ENCODE assay signal across 10 mouse cellular contexts in the genomic region with DNA sequence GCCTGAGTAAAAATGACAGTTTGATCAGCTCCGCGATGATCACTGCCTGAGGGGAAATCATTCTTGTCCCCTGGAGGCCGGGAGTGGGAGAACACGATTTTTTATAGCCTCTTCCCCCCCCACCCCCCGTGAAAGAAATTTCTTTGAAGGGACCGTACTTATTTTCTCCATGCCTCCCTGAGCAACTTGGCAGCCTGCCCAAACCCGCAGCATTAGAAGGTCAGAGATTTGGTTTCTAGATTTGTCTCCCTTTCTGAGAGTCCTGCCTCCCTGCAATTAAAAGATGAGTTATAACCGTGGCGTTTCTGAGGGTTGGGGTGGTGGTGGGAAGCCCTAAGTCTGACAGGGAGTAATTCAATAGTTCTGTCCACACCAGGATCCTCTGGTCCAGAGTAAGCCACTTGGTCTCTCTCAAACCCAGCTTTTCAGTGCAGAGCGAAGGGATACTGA. TPM values are rescaled to one million over a fixed set of nuclear protein-coding genes. Genes with fewer than 3 reads are reported as not detected.
DNase-seq lines count a peak whose midpoint lies in the region; ATAC-seq and TF ChIP-seq lines count a peak whose summit lies in the region.
"Had no signal": no experiment of that assay in that cellular context is flagged by ENCODE, and none has a peak within 500 bp of the region (broad histone marks: within the 10 kb centered on the region; RNA-seq: fewer than 3 reads in every experiment).

No protein-coding gene starts in this region.

- no peak overlapping the region for H3K4me2 ChIP-seq in intestine, embryonic 15.5 days (replicated peaks)
- 0 out of 2 replicates have a peak overlapping the region, but pooled peaks have one; percentile 1 for H3K4me2 ChIP-seq in midbrain, embryonic 13.5 days (replicated peaks)

- no peak for ATAC-seq in cerebellum, adult (ENCODE audit: insufficient number of reproducible peaks, low FRiP score, low TSS enrichment)
- peak; percentile 25; the same call in 1 of the 2 replicates for ATAC-seq in intestine, embryonic 15.5 days
- peak; percentile 66; the same call in 1 of the 2 replicates for ATAC-seq in midbrain, embryonic 13.5 days

- no peak for TF ChIP-seq CTCF in cerebellum, adult 2 months (IDR thresholded peaks at IDR 0.05; ENCODE audit: borderline replicate concordance, insufficient read depth, low read depth, low read length)

- TF ChIP-seq POLR2A in cerebellum, adult 2 months (IDR thresholded peaks at IDR 0.05; ENCODE audit: borderline replicate concordance, insufficient read depth, low read length): no peak

- no peak overlapping the region for H3K27ac ChIP-seq in cerebellum, adult 2 months (ENCODE audit: insufficient read depth, low read length)
- H3K27ac ChIP-seq in intestine, embryonic 15.5 days: no peak overlapping the region
- no peak overlapping the region for H3K27ac ChIP-seq in midbrain, embryonic 13.5 days
- H3K27ac ChIP-seq: macrophage had no signal

- no peaks in the 10 kb centered on the region for H3K4me1 ChIP-seq in cerebellum, adult 2 months (ENCODE audit: control insufficient read depth, insufficient read depth, low read length)
- H3K4me1 ChIP-seq in intestine, embryonic 15.5 days (replicated peaks): 0 out of 2 replicates have a peak, but pooled peaks cover 3% of the 10 kb centered on the region
- peaks cover 10% of the 10 kb centered on the region for H3K4me1 ChIP-seq in midbrain, embryonic 13.5 days (replicated peaks)

- H3K9ac ChIP-seq in intestine, embryonic 15.5 days: no peak overlapping the region
- no peak overlapping the region for H3K9ac ChIP-seq in midbrain, embryonic 13.5 days (replicated peaks)

- H3K9me3 ChIP-seq in intestine, embryonic 15.5 days: no peaks in the 10 kb centered on the region
- H3K9me3 ChIP-seq in midbrain, embryonic 13.5 days: no peaks in the 10 kb centered on the region

- H3K36me3 ChIP-seq in intestine, embryonic 15.5 days: no peaks in the 10 kb centered on the region
- no peaks in the 10 kb centered on the region for H3K36me3 ChIP-seq in midbrain, embryonic 13.5 days

- peak; percentile 28 to 41 for DNase-seq in cerebellum, adult 2 months
- peak; percentile 14 for DNase-seq in urinary bladder, postnatal 25 days (ENCODE audit: low spot score)
- no peak for DNase-seq in urinary bladder, adult 2 months (ENCODE audit: low spot score)
- no peak for DNase-seq in thymus, postnatal 14 days
- DNase-seq in thymus, postnatal 4 days: no peak

- 16% methylated on average over 10 of the region's 10 CpGs for WGBS in cerebellum, adult 2 months
- 29% methylated on average over 10 of the region's 10 CpGs for WGBS in intestine, embryonic 15.5 days
- 33% methylated on average over 10 of the region's 10 CpGs for WGBS in midbrain, embryonic 13.5 days

- no peaks in the 10 kb centered on the region for H3K27me3 ChIP-seq in cerebellum, adult 2 months (ENCODE audit: control insufficient read depth, insufficient read depth, low read length)
- H3K27me3 ChIP-seq in intestine, embryonic 15.5 days (replicated peaks): no peaks in the 10 kb centered on the region
- H3K27me3 ChIP-seq in midbrain, embryonic 13.5 days: no peaks in the 10 kb centered on the region

- H3K4me3 ChIP-seq in cerebellum, adult 2 months (replicated peaks; ENCODE audit: insufficient read depth, low read depth, low read length): no peak overlapping the region
- H3K4me3 ChIP-seq in intestine, embryonic 15.5 days (replicated peaks): no peak overlapping the region
- no peak overlapping the region for H3K4me3 ChIP-seq in midbrain, embryonic 13.5 days (replicated peaks)
- H3K4me3 ChIP-seq: erythroblast, embryonic 14.5 days had no signal

RNA-seq across cellular contexts. Expression of gene Gm5426, which starts 11.9 kb away (rescaled TPM):
- polyA plus RNA-seq in cerebellum, adult 2 months (2012; rRNA removed): not detected in 2 replicates
- polyA plus RNA-seq in urinary bladder, adult 2 months (2012; rRNA removed): not detected in 2 replicates
- polyA plus RNA-seq in intestine, embryonic 15.5 days (2015; fragmentation: Nextera tagmentation; extraction: Ambion mirVana): not detected in 2 replicates
- polyA plus RNA-seq in midbrain, embryonic 13.5 days (2015; fragmentation: Nextera tagmentation; extraction: Ambion mirVana): not detected in 2 replicates
- polyA plus RNA-seq: erythroblast, embryonic 14.5 days; macrophage had no signal

Comparison
In these comparisons a context has a peak if more than half of its experiments do, and no peak if none do; other contexts are left out.
1. DNase-seq: peak in cerebellum, adult 2 months (2 of 2) and urinary bladder, postnatal 25 days (single experiment); none in urinary bladder, adult 2 months (single experiment), thymus, postnatal 14 days (single experiment) and thymus, postnatal 4 days (single experiment).